Mouse (Mus musculus): ENCODE results near the gene Arpc4.
"Not testable (repeated sequence)": the region's sequence is repeated elsewhere in the genome, so short reads cannot be mapped to it uniquely, and the experiment has no call there.

Gene Arpc4

DNA sequence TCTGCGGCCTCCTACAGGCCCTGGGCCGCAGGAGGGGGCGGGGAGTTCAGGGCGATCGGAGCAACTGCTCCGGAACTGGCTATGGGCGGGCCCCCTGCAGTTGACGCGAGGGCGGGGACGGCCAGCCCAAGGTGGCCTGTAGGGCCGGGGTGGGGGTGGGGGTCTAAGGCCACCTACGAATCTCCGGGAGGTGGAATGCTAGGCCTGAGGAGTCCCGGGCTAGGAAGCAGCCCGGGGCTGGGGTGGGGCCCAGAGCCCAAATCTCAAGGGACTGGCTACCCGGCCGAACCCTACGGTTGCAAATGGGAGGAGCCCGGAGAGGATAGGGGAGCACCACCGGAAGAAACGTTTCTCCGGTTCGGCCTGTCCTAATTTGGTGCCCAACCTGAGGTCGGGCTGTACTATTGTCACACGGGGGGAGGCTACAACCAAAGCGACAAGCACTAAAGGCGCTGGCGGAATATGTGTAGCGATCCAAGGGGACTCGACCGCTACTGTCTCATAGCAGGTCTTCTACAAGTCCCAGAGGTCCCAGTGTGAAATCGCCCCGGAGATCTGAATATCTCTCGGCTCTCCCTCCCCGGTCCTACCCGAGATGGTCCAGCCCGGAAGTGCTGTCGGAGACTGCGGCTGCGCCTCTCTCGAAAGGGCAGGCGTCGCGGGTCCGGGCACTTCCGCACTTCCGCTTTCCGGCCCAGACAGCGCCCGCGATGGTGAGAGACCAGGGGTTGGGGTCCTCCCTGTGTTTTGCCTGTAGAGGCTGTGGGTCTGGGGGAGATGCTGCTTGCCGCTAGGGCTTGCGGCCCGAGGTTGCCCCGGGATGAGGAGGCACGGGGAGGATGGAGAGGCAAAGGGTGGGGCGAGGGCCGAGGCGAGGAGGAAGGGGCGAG is at the start of gene Arpc4, which contains the start of gene Tada3:
Arpc4 (plus strand) TSS at position 620 of the 890 bp plus-strand sequence.
Tada3 (minus strand) TSS at position 388 of the 890 bp plus-strand sequence.
- DNase-seq (ENCODE audit: low spot score in 2 of 2), result peak; percentile 91

DNA sequence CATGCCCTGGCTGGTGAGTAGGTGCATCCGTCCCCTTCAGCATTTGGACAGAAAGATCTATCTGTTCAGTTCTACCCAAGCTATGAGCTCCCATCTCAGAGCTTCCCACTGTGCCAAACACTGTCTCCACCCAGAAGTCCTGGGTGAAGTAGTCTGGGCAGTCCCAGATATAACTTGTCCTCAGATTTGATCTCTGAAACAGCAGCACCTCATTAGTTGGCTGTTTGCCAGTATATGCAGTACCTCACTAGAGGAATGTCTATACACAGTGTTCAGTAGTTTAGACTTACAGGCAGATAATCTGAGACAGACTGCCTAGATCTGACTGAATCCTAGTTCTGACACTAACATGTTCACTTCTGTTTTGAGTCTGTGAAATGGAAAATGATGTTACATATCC is 48.5 kb upstream of the Arpc4 start:
- DNase-seq (ENCODE audit: low spot score in 2 of 2), result no peak

DNA sequence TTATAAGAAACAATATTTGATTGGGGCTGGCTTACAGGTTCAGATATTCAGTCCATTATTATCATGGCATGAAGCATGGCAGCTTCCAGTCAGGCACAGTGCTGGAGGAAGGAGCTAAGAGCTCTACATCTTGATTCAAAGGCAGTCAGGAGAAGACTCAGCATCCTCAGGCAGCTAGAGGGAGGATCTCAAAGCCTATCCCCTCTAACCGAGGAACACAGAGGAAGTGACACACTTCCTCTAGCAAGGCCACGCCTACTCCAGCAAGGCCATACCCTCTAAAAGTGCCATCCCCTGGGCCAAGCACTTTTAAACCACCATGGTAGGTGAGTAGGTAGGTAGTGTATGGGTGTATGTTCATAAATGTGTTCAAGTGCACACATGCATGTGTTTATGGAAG is 47.4 kb upstream of the Arpc4 start:
- DNase-seq (ENCODE audit: low spot score in 2 of 2), result no peak

DNA sequence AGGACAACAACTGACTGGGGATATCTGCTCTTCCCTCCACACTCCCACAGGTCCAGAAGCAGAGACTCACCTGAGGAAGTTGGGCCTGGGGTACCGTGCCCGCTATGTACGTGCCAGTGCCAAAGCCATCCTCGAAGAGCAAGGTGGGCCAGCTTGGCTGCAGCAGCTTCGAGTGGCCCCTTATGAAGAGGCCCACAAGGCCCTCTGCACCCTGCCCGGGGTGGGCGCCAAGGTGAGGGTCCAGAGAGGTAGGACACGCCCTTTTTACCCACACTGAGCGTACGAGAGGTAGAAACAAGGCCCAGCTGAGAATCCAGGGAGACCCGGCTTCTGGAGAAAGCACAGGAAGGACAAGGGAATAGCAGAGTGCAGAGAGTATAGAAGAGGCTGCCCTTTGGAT is 46.2 kb upstream of the Arpc4 start:
- no peak for DNase-seq (ENCODE audit: low spot score in 2 of 2)

DNA sequence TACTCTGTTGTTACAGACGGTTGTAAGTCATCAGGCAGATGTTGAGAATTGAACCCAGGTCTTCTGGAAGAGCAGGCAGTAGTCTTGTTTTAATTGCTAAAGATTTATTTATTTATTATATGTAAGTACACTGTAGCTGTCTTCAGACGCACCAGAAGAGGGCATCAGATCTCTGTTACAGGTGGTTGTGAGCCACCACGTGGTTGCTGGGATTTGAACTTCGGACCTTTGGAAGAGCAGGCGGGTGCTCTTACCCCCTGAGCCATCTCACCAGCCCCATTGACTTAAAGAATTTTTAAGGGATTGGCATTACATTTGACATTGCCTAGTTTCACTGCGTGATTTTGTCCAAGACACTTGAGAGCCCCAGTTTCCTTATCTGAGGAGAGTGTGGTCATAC is 45.2 kb upstream of the Arpc4 start:
- not testable (repeated sequence) for DNase-seq (ENCODE audit: low spot score in 2 of 2)

DNA sequence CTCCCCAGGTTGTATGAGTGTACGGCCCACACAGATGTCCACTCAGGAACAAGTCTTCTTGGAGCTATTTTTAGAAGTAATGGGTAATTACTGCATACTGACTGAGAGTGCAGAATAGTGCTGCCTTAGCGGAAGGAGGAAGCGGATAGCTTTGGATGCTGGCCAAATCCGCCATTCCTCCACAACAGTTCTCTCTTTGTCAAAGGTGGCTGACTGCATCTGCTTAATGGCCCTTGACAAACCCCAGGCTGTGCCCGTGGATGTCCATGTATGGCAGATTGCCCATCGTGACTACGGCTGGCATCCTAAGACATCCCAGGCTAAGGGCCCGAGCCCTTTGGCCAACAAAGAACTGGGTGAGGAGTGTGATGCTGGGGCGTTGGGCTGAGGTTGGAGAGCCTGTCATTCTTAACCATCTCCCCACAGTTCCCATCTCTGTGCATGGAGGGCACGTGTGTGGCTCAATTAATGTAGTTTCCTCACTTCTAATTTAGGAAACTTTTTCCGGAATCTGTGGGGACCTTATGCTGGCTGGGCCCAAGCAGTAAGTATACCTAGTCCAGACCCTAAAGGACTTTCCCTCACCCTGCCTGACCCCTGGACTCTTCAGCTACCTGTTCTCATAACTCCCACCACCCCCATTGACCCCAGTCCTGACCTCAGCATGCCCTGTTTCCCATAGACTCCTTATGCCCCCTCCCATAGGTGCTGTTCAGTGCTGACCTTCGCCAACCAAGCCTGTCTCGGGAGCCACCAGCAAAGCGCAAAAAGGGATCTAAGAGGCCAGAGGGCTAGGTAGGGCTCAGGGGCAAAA is 44.6 kb upstream of the Arpc4 start:
- peak in 1 of 2 experiments; percentile 65 for DNase-seq (ENCODE audit: low spot score in 2 of 2)

DNA sequence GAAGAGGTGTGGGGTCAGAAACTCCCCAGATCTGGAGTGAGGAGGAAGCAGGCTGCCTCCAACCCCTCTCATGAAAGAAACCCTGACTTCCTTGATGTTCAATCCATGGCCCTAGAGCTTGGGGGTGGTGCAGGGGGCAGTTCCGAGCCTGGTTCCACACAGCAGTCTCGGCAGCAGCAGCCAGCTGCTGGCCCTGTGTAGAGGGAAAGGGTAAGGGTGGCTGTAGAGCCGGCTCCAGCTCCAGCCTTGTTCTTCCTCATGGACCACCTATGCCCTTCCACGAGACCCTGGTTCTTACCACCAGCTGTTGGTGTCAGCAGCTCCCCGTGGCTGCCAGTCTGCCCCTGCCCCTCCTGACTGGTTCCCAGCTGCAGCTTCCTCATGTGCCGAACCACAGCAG is 43.7 kb upstream of the Arpc4 start:
- DNase-seq (ENCODE audit: low spot score in 2 of 2), result no peak

DNA sequence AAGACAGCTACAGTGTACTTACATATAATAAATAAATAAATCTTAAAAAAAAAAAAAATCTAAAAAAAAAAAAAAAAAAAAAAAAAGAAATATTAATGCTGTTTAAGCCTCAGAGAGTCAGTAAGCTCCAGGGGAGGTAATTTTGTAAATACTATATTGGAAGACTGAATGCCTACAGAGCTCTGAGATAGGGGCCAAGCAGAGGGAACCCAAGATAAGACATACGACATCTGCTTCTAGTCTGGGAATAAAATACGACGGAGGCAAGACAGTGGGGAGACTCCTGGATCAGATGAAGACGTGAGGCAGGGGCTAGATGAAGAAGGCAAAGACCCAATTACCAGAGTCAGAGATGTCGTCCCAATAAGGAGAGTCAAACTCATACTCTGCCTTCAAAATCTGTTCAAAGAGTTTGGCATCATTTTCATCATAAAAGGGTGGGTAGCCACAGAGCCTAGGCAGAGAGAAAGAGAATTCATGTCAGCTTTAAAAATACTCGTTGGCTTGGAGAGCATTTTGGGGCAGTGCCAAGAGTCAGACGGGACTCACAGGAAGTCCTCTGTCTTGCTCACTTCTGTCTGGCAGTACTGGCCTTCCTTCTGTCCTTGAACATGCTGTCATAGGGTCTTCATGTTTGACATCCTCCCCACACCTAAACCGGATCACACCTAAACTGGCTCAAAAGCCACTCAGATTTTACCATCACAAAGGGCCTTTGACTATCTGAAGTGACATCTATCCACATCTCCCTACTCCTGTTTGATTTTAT is 40.9 kb upstream of the Arpc4 start:
- DNase-seq (ENCODE audit: low spot score in 2 of 2), result no peak

DNA sequence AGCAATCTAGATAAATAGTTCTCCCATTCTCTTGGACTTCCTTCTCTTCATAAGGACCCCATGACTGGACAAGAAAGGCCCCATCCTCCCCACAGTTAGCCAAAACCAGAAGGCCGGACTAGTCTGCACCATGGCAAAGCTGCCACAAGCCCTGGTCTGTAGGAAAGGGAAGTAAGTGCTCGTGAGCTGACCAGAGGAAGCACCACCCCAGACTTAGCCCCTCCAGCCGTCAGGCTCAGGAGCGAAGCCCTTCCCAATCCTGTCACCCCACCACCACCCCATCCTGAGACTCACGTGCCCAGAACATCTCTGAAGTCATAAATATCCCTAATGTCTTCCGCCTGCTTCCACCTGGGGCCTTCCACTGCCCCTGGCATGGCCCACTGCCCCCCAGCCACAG is 36.3 kb upstream of the Arpc4 start:
- no peak for DNase-seq (ENCODE audit: low spot score in 2 of 2)

DNA sequence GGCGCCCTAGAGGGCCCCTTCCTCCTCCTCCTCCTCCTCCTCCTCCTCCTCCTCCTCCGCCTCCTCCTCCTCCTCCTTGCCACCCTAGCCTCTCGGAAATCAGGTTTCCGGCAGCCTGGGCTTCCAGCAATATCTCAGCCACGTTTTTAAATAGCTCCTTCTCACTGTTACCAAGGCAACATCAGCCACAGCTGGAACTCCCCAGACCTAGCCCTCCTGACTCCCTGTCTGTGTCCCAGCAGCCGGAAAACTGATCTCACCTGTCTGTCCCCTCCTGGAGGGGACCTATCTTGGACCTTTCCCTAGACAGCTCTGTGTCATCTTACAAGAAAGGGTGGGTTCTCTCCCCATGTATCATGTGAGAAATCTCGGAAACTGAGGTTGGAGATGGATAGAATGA is 35.6 kb upstream of the Arpc4 start:
- DNase-seq (ENCODE audit: low spot score in 2 of 2), result no peak

DNA sequence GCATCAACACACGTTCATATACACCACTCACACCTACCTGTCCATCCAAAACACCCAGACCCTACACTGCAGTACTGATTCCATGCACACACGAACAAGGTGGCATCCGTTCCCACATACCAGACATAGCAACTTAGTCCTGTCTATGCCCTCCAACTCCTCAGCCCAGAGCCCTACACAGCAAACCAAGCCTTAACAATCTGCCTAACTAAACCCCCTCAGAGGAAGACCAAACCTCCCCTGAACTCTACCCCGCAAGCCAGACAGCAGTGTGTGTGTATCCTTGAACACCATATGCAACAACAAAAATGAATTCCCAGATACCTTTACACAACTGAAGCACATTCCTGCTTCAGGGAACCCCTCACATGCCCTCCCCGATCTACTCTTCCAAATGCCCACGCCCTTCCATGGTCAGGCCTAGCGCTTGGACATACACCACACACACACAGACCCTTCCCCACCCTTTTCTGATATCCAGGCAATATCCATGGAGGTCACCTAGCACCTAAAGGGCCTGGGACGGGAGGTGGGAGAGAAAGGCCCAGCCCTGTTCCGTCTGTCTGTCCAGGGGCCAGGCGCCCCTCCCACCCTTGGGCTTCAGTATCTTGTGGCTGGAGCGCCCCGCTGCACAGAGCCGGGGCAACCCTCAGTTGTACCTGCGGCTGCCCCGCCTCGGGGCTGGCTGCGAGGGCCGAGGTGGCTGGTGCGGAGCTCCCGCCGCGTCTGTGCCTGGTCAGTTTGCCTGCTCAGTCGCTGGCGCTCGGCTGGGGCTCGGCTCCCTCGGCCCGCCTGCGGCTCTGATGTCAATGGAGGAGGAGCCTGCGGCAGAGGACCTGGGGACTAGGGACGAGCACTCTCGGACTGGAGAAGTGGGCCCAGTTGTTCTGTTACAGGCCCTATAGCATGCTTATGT is 34.5 kb upstream of the Arpc4 start, which contains the start of gene Camk1:
Camk1 (minus strand) TSS at position 808 of the 916 bp plus-strand sequence.
- peak; percentile 77 to 83 for DNase-seq (ENCODE audit: low spot score in 2 of 2)

DNA sequence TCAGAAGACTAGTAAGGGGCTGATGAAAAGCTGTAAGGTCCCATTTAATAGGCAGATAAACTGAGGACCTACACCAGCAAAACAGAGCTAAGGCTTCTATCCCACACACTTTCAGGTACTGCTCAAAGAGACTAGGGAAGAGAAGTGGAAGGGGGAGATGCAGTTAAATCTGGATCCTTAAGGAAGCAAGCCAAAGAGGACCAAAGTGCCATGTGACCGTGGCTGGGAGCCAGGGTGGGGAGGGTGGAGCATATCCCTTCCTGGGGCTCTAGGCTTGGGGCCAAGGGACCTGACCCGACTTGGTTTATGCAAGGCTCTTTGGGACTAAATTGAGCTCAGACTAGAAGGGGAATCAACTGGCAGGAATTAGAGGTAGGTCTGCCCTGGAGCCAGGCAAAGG is 33.6 kb upstream of the Arpc4 start:
- DNase-seq (ENCODE audit: low spot score in 2 of 2), result no peak

DNA sequence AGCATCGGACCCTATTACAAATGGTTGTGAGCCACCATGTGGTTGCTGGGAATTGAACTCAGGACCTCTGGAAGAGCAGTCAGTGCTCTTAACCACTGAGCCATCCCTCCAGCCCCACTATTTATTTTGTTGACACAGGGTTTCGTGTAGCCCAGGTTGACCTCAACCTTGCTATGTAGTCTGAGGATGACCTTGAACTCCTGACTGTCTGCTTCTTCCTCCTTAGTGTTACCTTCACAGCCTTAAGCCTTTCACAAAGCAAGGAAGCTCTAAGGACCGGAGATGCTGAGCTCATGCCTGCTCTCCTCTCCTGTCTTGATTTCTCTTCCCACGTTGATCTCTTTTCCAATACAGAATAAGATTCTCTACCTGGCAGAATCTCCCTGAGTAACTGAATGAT is 31.0 kb upstream of the Arpc4 start:
- DNase-seq (ENCODE audit: low spot score in 2 of 2), result no peak

DNA sequence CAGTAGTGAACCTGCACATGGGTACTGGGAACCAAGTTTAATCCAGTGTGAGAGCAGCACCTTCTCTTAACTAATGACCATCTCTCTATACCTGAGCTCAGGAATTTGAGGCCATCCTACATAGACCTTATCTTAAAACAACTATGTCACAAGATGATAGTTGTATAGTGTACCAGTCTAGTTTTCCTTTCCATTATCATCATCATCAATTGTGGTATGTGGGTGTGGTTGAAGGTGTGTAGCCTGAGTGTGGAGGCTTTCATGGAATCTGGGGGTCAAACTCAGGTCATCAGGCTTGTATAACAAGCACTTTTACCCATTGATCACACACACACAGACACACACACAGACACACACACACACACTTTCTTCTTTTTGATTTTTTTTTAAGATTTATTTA is 27.4 kb upstream of the Arpc4 start:
- no peak for DNase-seq (ENCODE audit: low spot score in 2 of 2)

DNA sequence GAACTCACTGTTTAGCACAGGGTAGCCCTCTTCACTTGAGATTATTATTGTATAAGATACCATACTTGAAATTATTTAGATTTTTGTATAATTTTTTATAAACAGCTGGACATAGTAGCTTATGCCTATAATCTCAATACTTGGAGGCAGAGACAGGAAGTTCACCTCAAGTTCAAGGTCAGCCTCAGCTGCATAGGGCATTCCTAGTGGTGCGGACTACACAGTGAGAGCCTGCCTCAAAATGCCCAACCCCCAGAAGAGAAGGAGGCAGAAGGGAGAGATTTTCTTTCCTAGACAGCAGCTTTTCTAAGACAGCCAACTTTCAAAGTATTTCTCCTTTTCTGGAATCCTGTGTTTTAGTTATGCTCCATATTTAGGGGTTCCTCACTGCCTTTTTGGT is 26.8 kb upstream of the Arpc4 start:
- no peak for DNase-seq (ENCODE audit: low spot score in 2 of 2)

DNA sequence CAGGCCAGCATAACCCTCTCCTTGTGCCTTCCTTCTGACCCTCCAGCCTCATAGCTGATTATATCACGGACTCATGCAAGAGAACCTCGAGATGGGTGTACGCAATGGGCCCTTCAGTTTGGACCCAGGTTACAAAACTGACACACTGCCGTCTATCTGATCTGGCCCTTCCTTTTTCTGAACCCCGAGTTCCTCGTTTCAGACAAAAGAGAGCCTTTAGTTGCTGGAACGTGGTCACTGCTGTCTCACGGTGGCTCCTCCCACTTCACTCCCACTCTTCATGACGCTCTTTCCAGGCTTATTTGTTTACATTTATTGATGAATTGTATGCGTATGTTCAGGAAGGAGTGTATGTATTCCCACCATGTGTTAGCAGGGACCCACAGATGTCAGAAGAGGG is 26.3 kb upstream of the Arpc4 start:
- DNase-seq (ENCODE audit: low spot score in 2 of 2), result no peak

DNA sequence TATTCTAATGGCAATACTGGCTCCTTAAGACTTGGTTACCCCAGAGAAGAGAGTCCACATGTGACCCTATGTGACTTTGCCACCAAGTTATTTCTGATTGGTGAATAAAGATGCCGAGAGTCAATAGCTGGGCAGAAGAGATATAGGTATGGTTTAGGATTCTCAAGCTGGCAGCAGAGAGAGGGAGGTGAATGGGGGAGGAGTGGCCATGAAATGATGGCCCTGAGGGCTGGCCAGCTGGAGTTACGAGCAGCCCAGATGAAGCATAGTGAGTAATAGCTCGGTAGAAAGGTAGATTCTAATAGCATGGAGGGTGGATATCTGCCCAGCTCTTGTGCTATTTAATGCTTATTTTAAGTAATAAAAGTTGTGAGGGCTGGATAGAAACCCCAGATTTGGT is 25.1 kb upstream of the Arpc4 start:
- no peak for DNase-seq (ENCODE audit: low spot score in 2 of 2)

DNA sequence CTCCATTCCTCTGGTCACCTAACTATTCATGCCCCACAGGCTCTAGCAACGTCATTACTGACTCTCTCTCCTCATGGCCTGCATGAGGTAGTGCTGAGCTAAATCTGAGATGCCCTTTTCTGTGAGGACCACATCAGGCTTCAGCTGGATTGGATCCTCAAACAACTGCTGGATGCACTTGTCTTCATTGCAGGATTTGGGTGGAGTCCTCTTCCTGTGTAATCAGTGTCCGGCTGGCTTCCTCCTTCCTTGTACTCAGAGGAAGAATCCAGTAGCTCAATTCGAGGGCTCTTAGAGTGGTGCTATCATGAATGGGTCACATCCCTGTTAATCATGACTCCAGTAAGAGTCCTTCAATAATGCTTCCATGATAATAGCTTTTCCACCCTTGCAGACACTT is 24.2 kb upstream of the Arpc4 start:
- no peak for DNase-seq (ENCODE audit: low spot score in 2 of 2)

DNA sequence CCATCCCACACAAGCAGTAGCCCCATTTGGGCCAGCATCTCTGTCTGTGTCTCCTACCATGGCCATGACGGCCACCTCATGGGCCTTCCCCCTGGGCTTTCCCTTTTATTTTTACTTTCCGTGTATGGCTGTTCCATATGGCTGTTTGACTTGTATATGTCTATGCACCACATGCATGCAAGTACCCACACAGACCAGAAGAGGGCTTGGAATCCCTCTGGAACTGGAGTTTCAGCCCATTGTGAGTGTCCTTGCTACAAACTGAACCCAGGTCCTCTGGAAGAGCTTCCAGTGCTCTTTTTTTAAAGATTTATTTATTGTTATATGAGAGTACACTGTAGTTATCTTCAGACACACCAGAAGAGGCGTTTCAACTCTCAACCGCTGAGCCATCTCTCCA is 16.4 kb upstream of the Arpc4 start:
- no peak for DNase-seq (ENCODE audit: low spot score in 2 of 2)

DNA sequence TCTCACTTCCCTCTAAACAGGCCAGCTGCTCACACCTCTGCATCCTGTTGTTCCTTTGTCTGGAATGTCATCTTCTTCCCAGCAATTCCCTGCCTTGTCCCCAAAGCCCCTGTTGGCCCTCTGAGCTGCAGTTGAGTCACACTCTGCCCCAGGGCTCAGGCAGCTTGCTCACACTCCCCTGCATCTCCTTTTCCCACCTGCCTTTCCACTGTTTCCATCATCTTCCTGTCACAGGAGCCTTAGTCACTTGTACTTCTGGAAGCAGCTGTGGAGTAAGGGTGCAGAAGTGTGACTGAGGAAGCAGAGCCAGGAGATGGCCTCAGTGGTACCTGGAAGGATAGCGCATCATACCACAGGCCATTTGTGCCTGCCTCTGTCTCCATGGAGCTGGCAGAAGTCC is 15.7 kb upstream of the Arpc4 start:
- DNase-seq (ENCODE audit: low spot score in 2 of 2), result no peak
